Mouse (Mus musculus): ENCODE measurements around the gene Tada3. TPM values are rescaled to one million over a fixed set of nuclear protein-coding genes. Genes with fewer than 3 reads are reported as not detected.
A peak's percentile ranks its signal among the peaks of the same experiment; 100 is the strongest.
"Not testable (repeated sequence)": the region's sequence is repeated elsewhere in the genome, so short reads cannot be mapped to it uniquely, and the experiment has no call there.

Tada3 gene
- polyA plus RNA-seq, 1 experiment, result 25.7 TPM

DNA sequence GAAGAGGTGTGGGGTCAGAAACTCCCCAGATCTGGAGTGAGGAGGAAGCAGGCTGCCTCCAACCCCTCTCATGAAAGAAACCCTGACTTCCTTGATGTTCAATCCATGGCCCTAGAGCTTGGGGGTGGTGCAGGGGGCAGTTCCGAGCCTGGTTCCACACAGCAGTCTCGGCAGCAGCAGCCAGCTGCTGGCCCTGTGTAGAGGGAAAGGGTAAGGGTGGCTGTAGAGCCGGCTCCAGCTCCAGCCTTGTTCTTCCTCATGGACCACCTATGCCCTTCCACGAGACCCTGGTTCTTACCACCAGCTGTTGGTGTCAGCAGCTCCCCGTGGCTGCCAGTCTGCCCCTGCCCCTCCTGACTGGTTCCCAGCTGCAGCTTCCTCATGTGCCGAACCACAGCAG is 43.5 kb downstream of the Tada3 start:
- DNase-seq, result no peak
- WGBS, result 69% methylated on average over 6 of the region's 6 CpGs
- TF ChIP-seq CTCF (IDR thresholded peaks at IDR 0.05; ENCODE audit: insufficient read depth, low read length) (no peak), POLR2A (IDR thresholded peaks at IDR 0.05; ENCODE audit: borderline replicate concordance, extremely low read depth, low read depth, low read length) (no peak)
- Histone ChIP-seq H3K4me3 (replicated peaks; ENCODE audit: extremely low read depth, low read depth, low read length) (no peak overlapping the region), H3K4me1 (ENCODE audit: control insufficient read depth, insufficient read depth, low read length) (peaks cover 3% of the 10 kb centered on the region)

DNA sequence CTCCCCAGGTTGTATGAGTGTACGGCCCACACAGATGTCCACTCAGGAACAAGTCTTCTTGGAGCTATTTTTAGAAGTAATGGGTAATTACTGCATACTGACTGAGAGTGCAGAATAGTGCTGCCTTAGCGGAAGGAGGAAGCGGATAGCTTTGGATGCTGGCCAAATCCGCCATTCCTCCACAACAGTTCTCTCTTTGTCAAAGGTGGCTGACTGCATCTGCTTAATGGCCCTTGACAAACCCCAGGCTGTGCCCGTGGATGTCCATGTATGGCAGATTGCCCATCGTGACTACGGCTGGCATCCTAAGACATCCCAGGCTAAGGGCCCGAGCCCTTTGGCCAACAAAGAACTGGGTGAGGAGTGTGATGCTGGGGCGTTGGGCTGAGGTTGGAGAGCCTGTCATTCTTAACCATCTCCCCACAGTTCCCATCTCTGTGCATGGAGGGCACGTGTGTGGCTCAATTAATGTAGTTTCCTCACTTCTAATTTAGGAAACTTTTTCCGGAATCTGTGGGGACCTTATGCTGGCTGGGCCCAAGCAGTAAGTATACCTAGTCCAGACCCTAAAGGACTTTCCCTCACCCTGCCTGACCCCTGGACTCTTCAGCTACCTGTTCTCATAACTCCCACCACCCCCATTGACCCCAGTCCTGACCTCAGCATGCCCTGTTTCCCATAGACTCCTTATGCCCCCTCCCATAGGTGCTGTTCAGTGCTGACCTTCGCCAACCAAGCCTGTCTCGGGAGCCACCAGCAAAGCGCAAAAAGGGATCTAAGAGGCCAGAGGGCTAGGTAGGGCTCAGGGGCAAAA is 44.3 kb downstream of the Tada3 start:
- 46% methylated on average over 14 of the region's 14 CpGs for WGBS
- H3K4me1 ChIP-seq (ENCODE audit: control insufficient read depth, insufficient read depth, low read length), result peaks cover 3% of the 10 kb centered on the region
- no peak overlapping the region for H3K4me3 ChIP-seq (replicated peaks; ENCODE audit: extremely low read depth, low read depth, low read length)
- DNase-seq, result peak; percentile 37
- TF ChIP-seq POLR2A (IDR thresholded peaks at IDR 0.05; ENCODE audit: borderline replicate concordance, extremely low read depth, low read depth, low read length), result no peak
- TF ChIP-seq CTCF (IDR thresholded peaks at IDR 0.05; ENCODE audit: insufficient read depth, low read length), result no peak

DNA sequence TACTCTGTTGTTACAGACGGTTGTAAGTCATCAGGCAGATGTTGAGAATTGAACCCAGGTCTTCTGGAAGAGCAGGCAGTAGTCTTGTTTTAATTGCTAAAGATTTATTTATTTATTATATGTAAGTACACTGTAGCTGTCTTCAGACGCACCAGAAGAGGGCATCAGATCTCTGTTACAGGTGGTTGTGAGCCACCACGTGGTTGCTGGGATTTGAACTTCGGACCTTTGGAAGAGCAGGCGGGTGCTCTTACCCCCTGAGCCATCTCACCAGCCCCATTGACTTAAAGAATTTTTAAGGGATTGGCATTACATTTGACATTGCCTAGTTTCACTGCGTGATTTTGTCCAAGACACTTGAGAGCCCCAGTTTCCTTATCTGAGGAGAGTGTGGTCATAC is 44.9 kb downstream of the Tada3 start:
- 46% methylated on average over 6 of the region's 6 CpGs for WGBS

DNA sequence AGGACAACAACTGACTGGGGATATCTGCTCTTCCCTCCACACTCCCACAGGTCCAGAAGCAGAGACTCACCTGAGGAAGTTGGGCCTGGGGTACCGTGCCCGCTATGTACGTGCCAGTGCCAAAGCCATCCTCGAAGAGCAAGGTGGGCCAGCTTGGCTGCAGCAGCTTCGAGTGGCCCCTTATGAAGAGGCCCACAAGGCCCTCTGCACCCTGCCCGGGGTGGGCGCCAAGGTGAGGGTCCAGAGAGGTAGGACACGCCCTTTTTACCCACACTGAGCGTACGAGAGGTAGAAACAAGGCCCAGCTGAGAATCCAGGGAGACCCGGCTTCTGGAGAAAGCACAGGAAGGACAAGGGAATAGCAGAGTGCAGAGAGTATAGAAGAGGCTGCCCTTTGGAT is 46.0 kb downstream of the Tada3 start:
- Histone ChIP-seq H3K4me3 (replicated peaks; ENCODE audit: extremely low read depth, low read depth, low read length) (no peak overlapping the region), H3K4me1 (ENCODE audit: control insufficient read depth, insufficient read depth, low read length) (peaks cover 3% of the 10 kb centered on the region)
- no peak for TF ChIP-seq POLR2A (IDR thresholded peaks at IDR 0.05; ENCODE audit: borderline replicate concordance, extremely low read depth, low read depth, low read length)
- no peak for TF ChIP-seq CTCF (IDR thresholded peaks at IDR 0.05; ENCODE audit: insufficient read depth, low read length)
- 89% methylated on average over 11 of the region's 11 CpGs for WGBS
- DNase-seq, result no peak

More for the DNA sequence above, 44.9 kb downstream of the Tada3 start:
- H3K4me1 ChIP-seq (ENCODE audit: control insufficient read depth, insufficient read depth, low read length); DNase-seq; H3K4me3 ChIP-seq (replicated peaks; ENCODE audit: extremely low read depth, low read depth, low read length): not testable (repeated sequence)

DNA sequence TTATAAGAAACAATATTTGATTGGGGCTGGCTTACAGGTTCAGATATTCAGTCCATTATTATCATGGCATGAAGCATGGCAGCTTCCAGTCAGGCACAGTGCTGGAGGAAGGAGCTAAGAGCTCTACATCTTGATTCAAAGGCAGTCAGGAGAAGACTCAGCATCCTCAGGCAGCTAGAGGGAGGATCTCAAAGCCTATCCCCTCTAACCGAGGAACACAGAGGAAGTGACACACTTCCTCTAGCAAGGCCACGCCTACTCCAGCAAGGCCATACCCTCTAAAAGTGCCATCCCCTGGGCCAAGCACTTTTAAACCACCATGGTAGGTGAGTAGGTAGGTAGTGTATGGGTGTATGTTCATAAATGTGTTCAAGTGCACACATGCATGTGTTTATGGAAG is 47.1 kb downstream of the Tada3 start:
- Histone ChIP-seq H3K4me3 (replicated peaks; ENCODE audit: extremely low read depth, low read depth, low read length) (no peak overlapping the region), H3K4me1 (ENCODE audit: control insufficient read depth, insufficient read depth, low read length) (peaks cover 3% of the 10 kb centered on the region)
- DNase-seq, result no peak
- TF ChIP-seq CTCF (IDR thresholded peaks at IDR 0.05; ENCODE audit: insufficient read depth, low read length) (no peak), POLR2A (IDR thresholded peaks at IDR 0.05; ENCODE audit: borderline replicate concordance, extremely low read depth, low read depth, low read length) (no peak)
- 28% methylated on average over 2 of the region's 2 CpGs for WGBS

DNA sequence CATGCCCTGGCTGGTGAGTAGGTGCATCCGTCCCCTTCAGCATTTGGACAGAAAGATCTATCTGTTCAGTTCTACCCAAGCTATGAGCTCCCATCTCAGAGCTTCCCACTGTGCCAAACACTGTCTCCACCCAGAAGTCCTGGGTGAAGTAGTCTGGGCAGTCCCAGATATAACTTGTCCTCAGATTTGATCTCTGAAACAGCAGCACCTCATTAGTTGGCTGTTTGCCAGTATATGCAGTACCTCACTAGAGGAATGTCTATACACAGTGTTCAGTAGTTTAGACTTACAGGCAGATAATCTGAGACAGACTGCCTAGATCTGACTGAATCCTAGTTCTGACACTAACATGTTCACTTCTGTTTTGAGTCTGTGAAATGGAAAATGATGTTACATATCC is 48.3 kb downstream of the Tada3 start:
- Histone ChIP-seq H3K4me1 (ENCODE audit: control insufficient read depth, insufficient read depth, low read length) (peaks cover 6% of the 10 kb centered on the region), H3K4me3 (replicated peaks; ENCODE audit: extremely low read depth, low read depth, low read length) (no peak overlapping the region)
- TF ChIP-seq CTCF (IDR thresholded peaks at IDR 0.05; ENCODE audit: insufficient read depth, low read length) (no peak), POLR2A (IDR thresholded peaks at IDR 0.05; ENCODE audit: borderline replicate concordance, extremely low read depth, low read depth, low read length) (no peak)
- WGBS, result 97% methylated on average over 1 of the region's 1 CpGs
- no peak for DNase-seq

DNA sequence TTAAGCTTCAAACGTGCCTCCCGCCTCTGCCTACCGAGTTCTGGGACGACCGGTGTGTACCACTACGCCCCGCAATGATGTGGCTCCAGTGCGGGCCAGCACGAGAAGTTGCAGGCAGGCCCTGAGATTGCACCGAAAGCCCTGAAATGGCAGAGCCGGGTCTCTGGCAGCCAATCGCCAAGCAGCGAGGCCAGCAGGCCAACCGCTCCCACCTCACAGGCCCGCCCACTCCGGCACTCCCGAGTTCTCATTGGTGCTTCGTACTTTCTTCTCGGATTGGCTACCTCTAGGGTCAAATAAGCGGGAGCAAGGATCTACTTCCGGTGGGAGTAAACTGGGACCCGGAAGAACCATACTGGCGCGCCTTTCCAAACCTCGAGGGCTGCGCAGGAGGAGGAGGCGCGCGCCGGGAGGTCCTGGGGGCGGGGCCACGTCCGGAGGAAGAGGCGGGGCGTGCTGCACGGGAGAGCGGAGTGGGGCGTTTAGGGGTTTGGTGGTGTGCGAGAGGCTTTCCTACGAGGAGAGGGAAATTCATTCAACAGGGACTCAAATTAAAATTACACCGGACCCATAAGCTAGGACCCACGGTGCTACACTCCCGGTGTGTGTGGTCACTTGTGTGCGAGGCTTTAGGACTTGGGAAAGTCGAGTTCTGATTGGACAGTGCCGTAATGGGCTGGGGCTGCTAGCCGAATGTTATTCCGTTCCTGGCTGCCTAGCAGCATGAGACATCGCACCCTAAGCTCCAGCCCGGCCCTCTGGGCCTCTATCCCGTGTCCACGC is 51.0 kb downstream of the Tada3 start, which contains the start of gene Ogg1:
TSS of gene Ogg1 (plus strand) at position 440 of the 783 bp plus-strand sequence.
- peaks cover 3% of the 10 kb centered on the region for H3K4me1 ChIP-seq (ENCODE audit: control insufficient read depth, insufficient read depth, low read length)
- TF ChIP-seq CTCF (IDR thresholded peaks at IDR 0.05; ENCODE audit: insufficient read depth, low read length) (no peak), POLR2A (IDR thresholded peaks at IDR 0.05; ENCODE audit: borderline replicate concordance, extremely low read depth, low read depth, low read length) (peak; percentile 89; the same call in 1 of the 2 replicates)
- DNase-seq, result peak; percentile 96
- H3K4me3 ChIP-seq (replicated peaks; ENCODE audit: extremely low read depth, low read depth, low read length), result peak within 1 kb of the TSS; percentile 86
- under 1% methylated on average over 52 of the region's 52 CpGs for WGBS

Other genes starting within 250 kb of the Tada3 start
- 0.92 and 0.93 TPM in 2 replicates for gene Lhfpl4, start 182.5 kb downstream of the Tada3 start, polyA plus RNA-seq (2012; rRNA removed)
- gene Mtmr14, start 140.0 kb downstream of the Tada3 start, polyA plus RNA-seq (2012; rRNA removed), result 43.5 and 45.5 TPM in 2 replicates
- gene Cpne9, start 95.6 kb downstream of the Tada3 start, polyA plus RNA-seq (2012; rRNA removed), result 0.06 TPM in 1 of 2 replicates, not detected in the other
- gene Brpf1, start 70.7 kb downstream of the Tada3 start, polyA plus RNA-seq (2012; rRNA removed), result 20.2 and 21.3 TPM in 2 replicates
- gene Ogg1, start 50.9 kb downstream of the Tada3 start, polyA plus RNA-seq (2012; rRNA removed), result 18.9 and 23.9 TPM in 2 replicates
- gene Camk1, start 33.9 kb downstream of the Tada3 start, polyA plus RNA-seq (2012; rRNA removed), result 69.2 and 84.4 TPM in 2 replicates
- gene Arpc4, start 232 bp upstream of the Tada3 start, polyA plus RNA-seq (2012; rRNA removed), result 62.3 and 67.0 TPM in 2 replicates
- 23.1 and 25.5 TPM in 2 replicates for gene Ttll3, start 11.4 kb upstream of the Tada3 start, polyA plus RNA-seq (2012; rRNA removed)
- 43.1 and 44.9 TPM in 2 replicates for gene Rpusd3, start 41.5 kb upstream of the Tada3 start, polyA plus RNA-seq (2012; rRNA removed)
- 56.9 and 133 TPM in 2 replicates for gene Cidec, start 57.9 kb upstream of the Tada3 start, polyA plus RNA-seq (2012; rRNA removed)
- 39.0 and 48.0 TPM in 2 replicates for gene Jagn1, start 64.7 kb upstream of the Tada3 start, polyA plus RNA-seq (2012; rRNA removed)
- gene Il17re, start 80.6 kb upstream of the Tada3 start, polyA plus RNA-seq (2012; rRNA removed), result 57.2 and 62.4 TPM in 2 replicates
- 75.5 and 100.0 TPM in 2 replicates for gene Il17rc, start 93.5 kb upstream of the Tada3 start, polyA plus RNA-seq (2012; rRNA removed)
- gene Creld1, start 105.4 kb upstream of the Tada3 start, polyA plus RNA-seq (2012; rRNA removed), result 22.9 and 30.4 TPM in 2 replicates
- 0.24 and 0.27 TPM in 2 replicates for gene Prrt3, start 124.0 kb upstream of the Tada3 start, polyA plus RNA-seq (2012; rRNA removed)
- 42.0 and 51.5 TPM in 2 replicates for gene Emc3, start 153.8 kb upstream of the Tada3 start, polyA plus RNA-seq (2012; rRNA removed)
- gene Fancd2, start 153.8 kb upstream of the Tada3 start, polyA plus RNA-seq (2012; rRNA removed), result 0.75 and 1.2 TPM in 2 replicates
- gene Fancd2os, start 222.8 kb upstream of the Tada3 start, polyA plus RNA-seq (2012; rRNA removed), result not detected in 2 replicates
- gene Brk1, start 226.9 kb upstream of the Tada3 start, polyA plus RNA-seq (2012; rRNA removed), result 101 and 184 TPM in 2 replicates
- gene Vhl, start 246.1 kb upstream of the Tada3 start, polyA plus RNA-seq (2012; rRNA removed), result 16.5 and 25.9 TPM in 2 replicates

Measured in lung, adult 2 months (tissue).